Mouse (Mus musculus): Measurements from ENCODE around the gene Prdm16. TPM values are rescaled to one million over a fixed set of nuclear protein-coding genes. Genes with fewer than 3 reads are reported as not detected.

Gene Prdm16
- polyA plus RNA-seq, 1 experiment from 2014 or later = 19.4 TPM

GRCm38 (mm10) chr4:154500695-154501094, 136.0 kb downstream of the Prdm16 start:
- 66% methylated on average over 9 of the region's 9 CpGs for WGBS
- peak overlapping the region; percentile 74 for H3K27ac ChIP-seq (ENCODE audit: low read depth)
- peaks cover 20% of the 10 kb centered on the region for H3K27me3 ChIP-seq (ENCODE audit: insufficient read depth, low read length)

GRCm38 (mm10) chr4:154499701-154500523, 136.8 kb downstream of the Prdm16 start:
- Histone ChIP-seq H3K27me3 (ENCODE audit: insufficient read depth, low read length) (peaks cover 20% of the 10 kb centered on the region), H3K27ac (ENCODE audit: low read depth) (peak overlapping the region; percentile 74), H3K4me2 (peak overlapping the region; percentile 47), H3K36me3 (ENCODE audit: insufficient read depth) (no peaks in the 10 kb centered on the region), H3K4me1 (ENCODE audit: insufficient read depth) (peaks cover 32% of the 10 kb centered on the region), H3K4me3 (ENCODE audit: low read depth, low read length) (no peak overlapping the region), H3K9me3 (ENCODE audit: low read depth, low read length) (no peaks in the 10 kb centered on the region), H3K9ac (peak overlapping the region; percentile 4; the same call in 1 of the 2 replicates)
- ATAC-seq (ENCODE audit: insufficient read depth) (peak; percentile 69), DNase-seq (peak; percentile 83)
- TF ChIP-seq CTCF (IDR thresholded peaks at IDR 0.05; ENCODE audit: low read depth) = no peak
- 27% methylated on average over 29 of the region's 29 CpGs for WGBS

More at GRCm38 (mm10) chr4:154500695-154501094, 136.0 kb downstream of the Prdm16 start:
- Histone ChIP-seq H3K4me1 (ENCODE audit: insufficient read depth) (peaks cover 32% of the 10 kb centered on the region), H3K9ac (no peak overlapping the region), H3K9me3 (ENCODE audit: low read depth, low read length) (no peaks in the 10 kb centered on the region), H3K36me3 (ENCODE audit: insufficient read depth) (no peaks in the 10 kb centered on the region), H3K4me2 (no peak overlapping the region), H3K4me3 (ENCODE audit: low read depth, low read length) (no peak overlapping the region)
- TF ChIP-seq CTCF (IDR thresholded peaks at IDR 0.05; ENCODE audit: low read depth) = no peak
- no peak for DNase-seq
- ATAC-seq (ENCODE audit: insufficient read depth) = no peak

GRCm38 (mm10) chr4:154497423-154498175, 139.1 kb downstream of the Prdm16 start:
- H3K9me3 ChIP-seq (ENCODE audit: low read depth, low read length) = no peaks in the 10 kb centered on the region
- 0 out of 2 replicates have a peak, but pooled peaks cover 16% of the 10 kb centered on the region for H3K27me3 ChIP-seq (ENCODE audit: insufficient read depth, low read length)
- WGBS = 62% methylated on average over 4 of the region's 4 CpGs
- no peak for TF ChIP-seq CTCF (IDR thresholded peaks at IDR 0.05; ENCODE audit: low read depth)
- H3K36me3 ChIP-seq (ENCODE audit: insufficient read depth) = no peaks in the 10 kb centered on the region
- no peak overlapping the region for H3K4me2 ChIP-seq
- no peak overlapping the region for H3K4me3 ChIP-seq (ENCODE audit: low read depth, low read length)
- ATAC-seq (ENCODE audit: insufficient read depth) (0 out of 2 replicates have a peak, but pooled peaks have one; percentile 3), DNase-seq (no peak)
- H3K27ac ChIP-seq (ENCODE audit: low read depth) = peak overlapping the region; percentile 19; the same call in 1 of the 2 replicates
- H3K9ac ChIP-seq = no peak overlapping the region
- H3K4me1 ChIP-seq (ENCODE audit: insufficient read depth) = peaks cover 34% of the 10 kb centered on the region

- H3K27me3 ChIP-seq (ENCODE audit: insufficient read depth, low read length) = 0 out of 2 replicates have a peak, but pooled peaks cover 13% of the 10 kb centered on the region
- whole genome bisulfite sequencing = 10% methylated on average over 7 of the region's 7 CpGs
- peak; percentile 78 for ATAC-seq (ENCODE audit: insufficient read depth)
Observed at GRCm38 (mm10) chr4:154496991-154497390, 139.7 kb downstream of the Prdm16 start.

GRCm38 (mm10) chr4:154496522-154496921, 140.2 kb downstream of the Prdm16 start:
- no peak for ATAC-seq (ENCODE audit: insufficient read depth)
- no peaks in the 10 kb centered on the region for H3K36me3 ChIP-seq (ENCODE audit: insufficient read depth)
- no peak for TF ChIP-seq CTCF (IDR thresholded peaks at IDR 0.05; ENCODE audit: low read depth)
- peaks cover 31% of the 10 kb centered on the region for H3K4me1 ChIP-seq (ENCODE audit: insufficient read depth)
- H3K4me2 ChIP-seq = no peak overlapping the region
- H3K27ac ChIP-seq (ENCODE audit: low read depth) = peak overlapping the region; percentile 37; the same call in 1 of the 2 replicates
- no peak for DNase-seq
- no peak overlapping the region for H3K4me3 ChIP-seq (ENCODE audit: low read depth, low read length)
- no peaks in the 10 kb centered on the region for H3K9me3 ChIP-seq (ENCODE audit: low read depth, low read length)
- H3K9ac ChIP-seq = no peak overlapping the region
- WGBS = 82% methylated on average over 5 of the region's 5 CpGs
- H3K27me3 ChIP-seq (ENCODE audit: insufficient read depth, low read length) = 0 out of 2 replicates have a peak, but pooled peaks cover 10% of the 10 kb centered on the region

More at GRCm38 (mm10) chr4:154496991-154497390, 139.7 kb downstream of the Prdm16 start:
- H3K27ac ChIP-seq (ENCODE audit: low read depth) = peak overlapping the region; percentile 37; the same call in 1 of the 2 replicates
- DNase-seq = peak; percentile 87
- no peaks in the 10 kb centered on the region for H3K36me3 ChIP-seq (ENCODE audit: insufficient read depth)
- no peak overlapping the region for H3K9ac ChIP-seq
- no peaks in the 10 kb centered on the region for H3K9me3 ChIP-seq (ENCODE audit: low read depth, low read length)
- peaks cover 31% of the 10 kb centered on the region for H3K4me1 ChIP-seq (ENCODE audit: insufficient read depth)
- TF ChIP-seq CTCF (IDR thresholded peaks at IDR 0.05; ENCODE audit: low read depth) = no peak
- H3K4me2 ChIP-seq = no peak overlapping the region
- H3K4me3 ChIP-seq (ENCODE audit: low read depth, low read length) = no peak overlapping the region

- ATAC-seq (ENCODE audit: insufficient read depth) = no peak
Observed at GRCm38 (mm10) chr4:154493996-154494395, 142.7 kb downstream of the Prdm16 start.

More at GRCm38 (mm10) chr4:154493996-154494395, 142.7 kb downstream of the Prdm16 start:
- Histone ChIP-seq H3K27me3 (ENCODE audit: insufficient read depth, low read length) (0 out of 2 replicates have a peak, but pooled peaks cover 5% of the 10 kb centered on the region), H3K4me3 (ENCODE audit: low read depth, low read length) (no peak overlapping the region), H3K9me3 (ENCODE audit: low read depth, low read length) (no peaks in the 10 kb centered on the region), H3K4me1 (ENCODE audit: insufficient read depth) (peaks cover 18% of the 10 kb centered on the region), H3K36me3 (ENCODE audit: insufficient read depth) (no peaks in the 10 kb centered on the region), H3K27ac (ENCODE audit: low read depth) (no peak overlapping the region), H3K9ac (no peak overlapping the region), H3K4me2 (no peak overlapping the region)
- WGBS = 39% methylated on average over 4 of the region's 4 CpGs
- no peak for TF ChIP-seq CTCF (IDR thresholded peaks at IDR 0.05; ENCODE audit: low read depth)
- no peak for DNase-seq
